Mouse (Mus musculus) ovary, adult 18-20 months (tissue): ENCODE data around the gene Wdfy2.
"Not testable (repeated sequence)": the region's sequence is repeated elsewhere in the genome, so short reads cannot be mapped to it uniquely, and the experiment has no call there.

ENCODE experiments used
- DNase-seq: peaks from one replicate; pipeline ENCODE4 v3.0.0; 2022; ENCODE audit warnings: low spot score, mixed read lengths

Wdfy2 gene

GRCm38 (mm10) chr14:62880084-62880851 is 42.8 kb downstream of the Wdfy2 start:
- peak; percentile 20 for DNase-seq

- DNase-seq, result no peak
These were observed 44.7 kb downstream of the Wdfy2 start for GRCm38 (mm10) chr14:62882061-62882614.

- DNase-seq, result no peak
These were observed 46.1 kb downstream of the Wdfy2 start for GRCm38 (mm10) chr14:62883551-62883950.

- DNase-seq, result no peak
These were observed 46.7 kb downstream of the Wdfy2 start for GRCm38 (mm10) chr14:62884171-62884570.

GRCm38 (mm10) chr14:62884639-62885038 is 47.2 kb downstream of the Wdfy2 start:
- DNase-seq, result no peak

- DNase-seq, result no peak
These were observed 47.7 kb downstream of the Wdfy2 start for GRCm38 (mm10) chr14:62885146-62885545.

- no peak for DNase-seq
These were observed 53.9 kb downstream of the Wdfy2 start for GRCm38 (mm10) chr14:62891401-62891800.

GRCm38 (mm10) chr14:62892771-62893641 is 55.5 kb downstream of the Wdfy2 start:
- DNase-seq, result no peak

GRCm38 (mm10) chr14:62893642-62894180 is 56.2 kb downstream of the Wdfy2 start:
- not testable (repeated sequence) for DNase-seq

- no peak for DNase-seq
These were observed 57.7 kb downstream of the Wdfy2 start for GRCm38 (mm10) chr14:62894924-62895840.

GRCm38 (mm10) chr14:62898061-62898460 is 60.6 kb downstream of the Wdfy2 start:
- no peak for DNase-seq

GRCm38 (mm10) chr14:62907888-62908287 is 70.4 kb downstream of the Wdfy2 start:
- no peak for DNase-seq

GRCm38 (mm10) chr14:62908550-62908949 is 71.1 kb downstream of the Wdfy2 start:
- DNase-seq, result no peak

GRCm38 (mm10) chr14:62910859-62911258 is 73.4 kb downstream of the Wdfy2 start:
- DNase-seq, result no peak

- no peak for DNase-seq
These were observed 77.7 kb downstream of the Wdfy2 start for GRCm38 (mm10) chr14:62915146-62915685.

GRCm38 (mm10) chr14:62916488-62917034 is 79.1 kb downstream of the Wdfy2 start:
- DNase-seq, result no peak

- no peak for DNase-seq
These were observed 83.9 kb downstream of the Wdfy2 start for GRCm38 (mm10) chr14:62921401-62921800.

- DNase-seq, result no peak
These were observed 85.2 kb downstream of the Wdfy2 start for GRCm38 (mm10) chr14:62922637-62923036.

- no peak for DNase-seq
These were observed 87.3 kb downstream of the Wdfy2 start for GRCm38 (mm10) chr14:62924800-62925199.

- no peak for DNase-seq
These were observed 90.6 kb downstream of the Wdfy2 start for GRCm38 (mm10) chr14:62928101-62928541.

- DNase-seq, result no peak
These were observed 97.9 kb downstream of the Wdfy2 start for GRCm38 (mm10) chr14:62935361-62935760.
